Mouse (Mus musculus): ENCODE measurements around the gene Ints1. TPM values are rescaled to one million over a fixed set of nuclear protein-coding genes. Genes with fewer than 3 reads are reported as not detected.

The Ints1 gene
- polyA plus RNA-seq, 1 experiment from 2014 or later = 25.6 TPM

GRCm38 (mm10) chr5:139799041-139799440, 23.6 kb upstream of the Ints1 start:
- Histone ChIP-seq H3K27me3 (replicated peaks) (no peaks in the 10 kb centered on the region), H3K36me3 (peaks cover 14% of the 10 kb centered on the region), H3K9ac (replicated peaks) (peak overlapping the region; percentile 54; the same call in 1 of the 2 replicates), H3K4me3 (replicated peaks) (peak overlapping the region; percentile 36; the same call in 1 of the 2 replicates), H3K9me3 (replicated peaks) (no peaks in the 10 kb centered on the region), H3K4me2 (peak overlapping the region; percentile 70), H3K4me1 (peaks cover 54% of the 10 kb centered on the region), H3K27ac (replicated peaks) (0 out of 2 replicates have a peak overlapping the region, but pooled peaks have one; percentile 92)
- ATAC-seq (ENCODE audit: low FRiP score) = no peak
- WGBS = 90% methylated on average over 9 of the region's 9 CpGs

- H3K9ac ChIP-seq (replicated peaks) = peak overlapping the region; percentile 54
- WGBS = 23% methylated on average over 12 of the region's 12 CpGs
- H3K4me3 ChIP-seq (replicated peaks) = peak overlapping the region; percentile 36
- H3K27me3 ChIP-seq (replicated peaks) = no peaks in the 10 kb centered on the region
- ATAC-seq (ENCODE audit: low FRiP score) = peak; percentile 54
- peaks cover 14% of the 10 kb centered on the region for H3K36me3 ChIP-seq
- H3K9me3 ChIP-seq (replicated peaks) = no peaks in the 10 kb centered on the region
- H3K4me1 ChIP-seq = peaks cover 52% of the 10 kb centered on the region
- peak overlapping the region; percentile 92 for H3K27ac ChIP-seq (replicated peaks)
- peak overlapping the region; percentile 70 for H3K4me2 ChIP-seq
Measured at GRCm38 (mm10) chr5:139798168-139798900, 22.9 kb upstream of the Ints1 start.

- Histone ChIP-seq H3K4me2 (peak overlapping the region; percentile 70), H3K9me3 (replicated peaks) (no peaks in the 10 kb centered on the region), H3K4me1 (peaks cover 58% of the 10 kb centered on the region), H3K27me3 (replicated peaks) (no peaks in the 10 kb centered on the region), H3K27ac (replicated peaks) (peak overlapping the region; percentile 92), H3K36me3 (peaks cover 14% of the 10 kb centered on the region), H3K9ac (replicated peaks) (peak overlapping the region; percentile 54), H3K4me3 (replicated peaks) (peak overlapping the region; percentile 36)
- 16% methylated on average over 11 of the region's 11 CpGs for WGBS
- peak; percentile 86 for ATAC-seq (ENCODE audit: low FRiP score)
Measured at GRCm38 (mm10) chr5:139797473-139798167, 22.1 kb upstream of the Ints1 start.

- whole genome bisulfite sequencing = 17% methylated on average over 13 of the region's 13 CpGs
Measured at GRCm38 (mm10) chr5:139796900-139797299, 21.4 kb upstream of the Ints1 start.

GRCm38 (mm10) chr5:139796001-139796620, 20.6 kb upstream of the Ints1 start:
- Histone ChIP-seq H3K9ac (replicated peaks) (no peak overlapping the region), H3K36me3 (peaks cover 13% of the 10 kb centered on the region), H3K4me2 (no peak overlapping the region; the same call in 1 of the 2 replicates), H3K4me1 (peaks cover 69% of the 10 kb centered on the region), H3K4me3 (replicated peaks) (no peak overlapping the region), H3K27me3 (replicated peaks) (no peaks in the 10 kb centered on the region), H3K27ac (replicated peaks) (no peak overlapping the region), H3K9me3 (replicated peaks) (no peaks in the 10 kb centered on the region)
- 81% methylated on average over 9 of the region's 9 CpGs for WGBS
- no peak for ATAC-seq (ENCODE audit: low FRiP score)

More at GRCm38 (mm10) chr5:139796900-139797299, 21.4 kb upstream of the Ints1 start:
- no peak overlapping the region for H3K4me3 ChIP-seq (replicated peaks)
- no peak overlapping the region for H3K9ac ChIP-seq (replicated peaks)
- H3K4me1 ChIP-seq = peaks cover 66% of the 10 kb centered on the region
- H3K27ac ChIP-seq (replicated peaks) = peak overlapping the region; percentile 92
- no peak for ATAC-seq (ENCODE audit: low FRiP score)
- H3K4me2 ChIP-seq = peak overlapping the region; percentile 70
- H3K9me3 ChIP-seq (replicated peaks) = no peaks in the 10 kb centered on the region
- H3K36me3 ChIP-seq = peaks cover 14% of the 10 kb centered on the region
- no peaks in the 10 kb centered on the region for H3K27me3 ChIP-seq (replicated peaks)

GRCm38 (mm10) chr5:139794938-139795337, 19.5 kb upstream of the Ints1 start:
- H3K27ac ChIP-seq (replicated peaks) = no peak overlapping the region
- H3K9me3 ChIP-seq (replicated peaks) = no peaks in the 10 kb centered on the region
- 63% methylated on average over 10 of the region's 10 CpGs for WGBS
- peaks cover 69% of the 10 kb centered on the region for H3K4me1 ChIP-seq
- ATAC-seq (ENCODE audit: low FRiP score) = no peak
- no peaks in the 10 kb centered on the region for H3K27me3 ChIP-seq (replicated peaks)
- peaks cover under 1% of the 10 kb centered on the region; the same call in 1 of the 2 replicates for H3K36me3 ChIP-seq
- H3K4me2 ChIP-seq = no peak overlapping the region
- H3K9ac ChIP-seq (replicated peaks) = no peak overlapping the region
- H3K4me3 ChIP-seq (replicated peaks) = no peak overlapping the region

- ATAC-seq (ENCODE audit: low FRiP score) = no peak
- H3K4me1 ChIP-seq = peaks cover 65% of the 10 kb centered on the region
- H3K9ac ChIP-seq (replicated peaks) = no peak overlapping the region
- no peak overlapping the region for H3K4me3 ChIP-seq (replicated peaks)
- 88% methylated on average over 5 of the region's 5 CpGs for WGBS
- no peaks in the 10 kb centered on the region for H3K36me3 ChIP-seq
- no peak overlapping the region for H3K27ac ChIP-seq (replicated peaks)
- H3K4me2 ChIP-seq = no peak overlapping the region
- no peaks in the 10 kb centered on the region for H3K27me3 ChIP-seq (replicated peaks)
- H3K9me3 ChIP-seq (replicated peaks) = no peaks in the 10 kb centered on the region
Measured at GRCm38 (mm10) chr5:139794137-139794536, 18.7 kb upstream of the Ints1 start.

- Histone ChIP-seq H3K4me2 (peak overlapping the region; percentile 100), H3K9me3 (replicated peaks) (no peaks in the 10 kb centered on the region), H3K4me1 (peaks cover 59% of the 10 kb centered on the region), H3K9ac (replicated peaks) (no peak overlapping the region), H3K4me3 (replicated peaks) (no peak overlapping the region), H3K27me3 (replicated peaks) (no peaks in the 10 kb centered on the region), H3K27ac (replicated peaks) (no peak overlapping the region; the same call in 1 of the 2 replicates), H3K36me3 (no peaks in the 10 kb centered on the region)
- WGBS = 56% methylated on average over 11 of the region's 11 CpGs
- ATAC-seq (ENCODE audit: low FRiP score) = no peak
Measured at GRCm38 (mm10) chr5:139793338-139794089, 18.0 kb upstream of the Ints1 start.

GRCm38 (mm10) chr5:139792966-139793337, 17.5 kb upstream of the Ints1 start:
- Histone ChIP-seq H3K4me2 (peak overlapping the region; percentile 100), H3K36me3 (no peaks in the 10 kb centered on the region), H3K9me3 (replicated peaks) (no peaks in the 10 kb centered on the region), H3K27me3 (replicated peaks) (no peaks in the 10 kb centered on the region), H3K9ac (replicated peaks) (no peak overlapping the region), H3K4me1 (peaks cover 53% of the 10 kb centered on the region), H3K27ac (replicated peaks) (no peak overlapping the region; the same call in 1 of the 2 replicates), H3K4me3 (replicated peaks) (no peak overlapping the region)
- ATAC-seq (ENCODE audit: low FRiP score) = no peak
- WGBS = 54% methylated on average over 3 of the region's 3 CpGs

GRCm38 (mm10) chr5:139792159-139792775, 16.8 kb upstream of the Ints1 start:
- H3K9me3 ChIP-seq (replicated peaks) = no peaks in the 10 kb centered on the region
- H3K4me2 ChIP-seq = peak overlapping the region; percentile 100
- no peaks in the 10 kb centered on the region for H3K27me3 ChIP-seq (replicated peaks)
- peaks cover 47% of the 10 kb centered on the region for H3K4me1 ChIP-seq
- 24% methylated on average over 11 of the region's 11 CpGs for WGBS
- H3K36me3 ChIP-seq = no peaks in the 10 kb centered on the region
- no peak overlapping the region for H3K27ac ChIP-seq (replicated peaks)
- peak overlapping the region; percentile 80 for H3K4me3 ChIP-seq (replicated peaks)
- no peak for ATAC-seq (ENCODE audit: low FRiP score)
- peak overlapping the region; percentile 52 for H3K9ac ChIP-seq (replicated peaks)

Data from neural tube, embryonic 15.5 days (tissue).